Mouse (Mus musculus) thymus, adult 2 months (tissue): ENCODE measurements around the gene Auts2. TPM values are rescaled to one million over a fixed set of nuclear protein-coding genes. Genes with fewer than 3 reads are reported as not detected.

Experiments
- DNase-seq: peaks from one replicate; pipeline ENCODE4 v3.0.0; 2021
- H3K27ac ChIP-seq: fragments of 200-500 bp; 2 replicates; pipeline ENCODE4 v1.5.1; 2012; ENCODE audit warnings: low read length, control low read depth; ENCODE audit not compliant: control insufficient read depth, insufficient read depth
- H3K27me3 ChIP-seq: fragments of 200-500 bp; 2 replicates; pipeline ENCODE4 v1.6.1; 2012; ENCODE audit warnings: mild to moderate bottlenecking, low read length, moderate library complexity, mixed read lengths; ENCODE audit not compliant: control insufficient read depth, insufficient read depth
- H3K36me3 ChIP-seq: fragments of 200-500 bp; 2 replicates; pipeline ENCODE4 v1.6.1; 2012; ENCODE audit warnings: mild to moderate bottlenecking, low read length, moderate library complexity; ENCODE audit not compliant: control insufficient read depth, insufficient read depth
- H3K4me1 ChIP-seq: fragments of 200-500 bp; replicated peaks from 2 replicates; pipeline ENCODE4 v1.6.1; 2012; ENCODE audit warnings: low read length; ENCODE audit not compliant: control insufficient read depth, insufficient read depth
- H3K4me3 ChIP-seq: fragments of 200-500 bp; 2 replicates; pipeline ENCODE4 v1.5.1; 2012; ENCODE audit warnings: mild to moderate bottlenecking, low read length, control low read depth, moderate library complexity; ENCODE audit not compliant: control insufficient read depth, insufficient read depth
- CTCF ChIP-seq: fragments of 200-500 bp; IDR thresholded peaks from 2 replicates; pipeline ENCODE4 v1.5.1; 2012; ENCODE audit warnings: mild to moderate bottlenecking, control low read depth, low read length, moderate library complexity, borderline replicate concordance; ENCODE audit not compliant: control insufficient read depth, poor library complexity, insufficient read depth; ENCODE audit errors: extremely low read depth
- POLR2A ChIP-seq: fragments of 200-500 bp; IDR thresholded peaks from 2 replicates; pipeline ENCODE4 v1.6.1; 2012; ENCODE audit warnings: mild to moderate bottlenecking, low read length, control low read depth, moderate library complexity; ENCODE audit not compliant: control insufficient read depth, poor library complexity, insufficient read depth; ENCODE audit errors: extremely low read depth
- WGBS: fragments of 180-500 bp; shearing (Covaris S2); methylation state at CpG from one replicate; pipeline ENCODE4 v1.1.7; 2018; 5-methylcytosine and 5-hydroxymethylcytosine counted together
- polyA plus RNA-seq: library from polyadenylated mRNA; depleted of rRNA; stranded (reverse); fragments of >200 nt; gene quantifications from 2 replicates; pipeline ENCODE4 v1.2.3, GENCODE M21; 2012

Gene Auts2
- polyA plus RNA-seq, 1 experiment = 4.9 TPM

- TF ChIP-seq CTCF (no peak), POLR2A (no peak)
Observed at GRCm38 (mm10) chr5:131714979-131715378, 828.2 kb downstream of the Auts2 start.

GRCm38 (mm10) chr5:131712441-131712840 lies 830.7 kb downstream of the Auts2 start:
- Histone ChIP-seq H3K27ac (no peak overlapping the region), H3K4me3 (no peak overlapping the region), H3K4me1 (no peaks in the 10 kb centered on the region), H3K36me3 (no peaks in the 10 kb centered on the region), H3K27me3 (no peaks in the 10 kb centered on the region)
- TF ChIP-seq CTCF = no peak
- no peak for TF ChIP-seq POLR2A
- 81% methylated on average over 2 of the region's 2 CpGs for WGBS
- DNase-seq = no peak

More at GRCm38 (mm10) chr5:131714979-131715378, 828.2 kb downstream of the Auts2 start:
- no peak for DNase-seq
- Histone ChIP-seq H3K27me3 (no peaks in the 10 kb centered on the region), H3K4me3 (no peak overlapping the region), H3K27ac (no peak overlapping the region), H3K36me3 (no peaks in the 10 kb centered on the region), H3K4me1 (no peaks in the 10 kb centered on the region)
- 81% methylated on average over 5 of the region's 5 CpGs for WGBS

- TF ChIP-seq CTCF (no peak), POLR2A (no peak)
Observed at GRCm38 (mm10) chr5:131711474-131712129, 831.5 kb downstream of the Auts2 start.

GRCm38 (mm10) chr5:131710735-131711473 lies 832.2 kb downstream of the Auts2 start:
- H3K4me3 ChIP-seq = no peak overlapping the region
- H3K27ac ChIP-seq = no peak overlapping the region
- no peaks in the 10 kb centered on the region for H3K36me3 ChIP-seq
- no peaks in the 10 kb centered on the region for H3K27me3 ChIP-seq
- no peak for TF ChIP-seq POLR2A
- TF ChIP-seq CTCF = no peak
- H3K4me1 ChIP-seq = no peaks in the 10 kb centered on the region
- 80% methylated on average over 8 of the region's 8 CpGs for WGBS
- DNase-seq = no peak

More at GRCm38 (mm10) chr5:131711474-131712129, 831.5 kb downstream of the Auts2 start:
- Histone ChIP-seq H3K36me3 (no peaks in the 10 kb centered on the region), H3K4me3 (no peak overlapping the region), H3K27me3 (no peaks in the 10 kb centered on the region), H3K4me1 (no peaks in the 10 kb centered on the region), H3K27ac (no peak overlapping the region)
- DNase-seq = no peak
- 79% methylated on average over 5 of the region's 5 CpGs for WGBS

DNA sequence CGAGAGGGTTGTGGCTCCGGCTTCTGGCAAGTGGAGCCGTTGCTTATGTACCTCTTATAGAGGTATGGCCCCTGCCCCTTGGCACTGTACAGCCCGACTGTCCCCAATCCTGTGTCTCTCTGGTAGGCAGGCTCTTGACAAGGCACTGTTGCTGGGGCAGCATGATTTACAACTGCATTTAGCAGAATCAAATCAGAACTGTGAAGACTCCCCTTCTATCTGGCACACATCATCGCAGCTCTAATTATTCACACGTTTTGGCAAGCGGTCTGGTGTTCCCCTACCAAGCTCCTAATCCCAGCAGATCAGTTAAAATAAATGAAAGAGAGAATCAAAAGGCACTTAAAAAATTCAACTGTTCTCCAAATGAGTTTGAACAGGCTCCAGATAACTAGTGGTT lies 835.7 kb downstream of the Auts2 start:
- TF ChIP-seq CTCF = no peak
- no peak for TF ChIP-seq POLR2A
- no peaks in the 10 kb centered on the region for H3K27me3 ChIP-seq
- WGBS = 93% methylated on average over 7 of the region's 7 CpGs
- no peak for DNase-seq
- no peaks in the 10 kb centered on the region for H3K36me3 ChIP-seq
- H3K27ac ChIP-seq = no peak overlapping the region
- no peaks in the 10 kb centered on the region for H3K4me1 ChIP-seq
- H3K4me3 ChIP-seq = no peak overlapping the region

DNA sequence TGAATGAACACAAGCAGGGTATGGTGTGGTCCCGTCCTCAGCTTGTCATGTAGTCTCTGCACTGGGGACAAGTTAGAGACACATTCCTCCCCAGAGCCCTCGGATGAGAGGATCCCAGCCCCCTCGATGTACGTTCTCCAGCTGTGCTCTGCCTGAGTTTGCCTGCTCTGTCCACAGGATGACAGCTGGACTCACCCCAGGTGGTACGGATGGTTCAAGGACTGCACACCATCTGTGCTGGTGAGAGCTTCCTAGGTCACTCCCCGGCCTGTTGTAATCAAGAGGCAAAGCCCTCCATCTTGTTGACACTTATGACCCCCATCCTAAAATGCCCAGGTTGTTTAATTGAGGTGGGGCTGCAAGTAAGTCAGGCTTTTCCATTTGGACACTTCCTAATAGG lies 839.4 kb downstream of the Auts2 start:
- Histone ChIP-seq H3K4me3 (no peak overlapping the region), H3K36me3 (no peaks in the 10 kb centered on the region), H3K4me1 (no peaks in the 10 kb centered on the region), H3K27ac (no peak overlapping the region), H3K27me3 (no peaks in the 10 kb centered on the region)
- no peak for TF ChIP-seq POLR2A
- TF ChIP-seq CTCF = no peak
- no peak for DNase-seq
- WGBS = 86% methylated on average over 6 of the region's 6 CpGs
